Mouse (Mus musculus): Measurements from ENCODE around the gene V1ra8. TPM values are rescaled to one million over a fixed set of nuclear protein-coding genes. Genes with fewer than 3 reads are reported as not detected.
"Not testable (repeated sequence)": the region's sequence is repeated elsewhere in the genome, so short reads cannot be mapped to it uniquely, and the experiment has no call there.

The V1ra8 gene
- not detected in 2 replicates for polyA plus RNA-seq (2016; fragmentation: Nextera tagmentation; extraction: Ambion mirVana)

DNA sequence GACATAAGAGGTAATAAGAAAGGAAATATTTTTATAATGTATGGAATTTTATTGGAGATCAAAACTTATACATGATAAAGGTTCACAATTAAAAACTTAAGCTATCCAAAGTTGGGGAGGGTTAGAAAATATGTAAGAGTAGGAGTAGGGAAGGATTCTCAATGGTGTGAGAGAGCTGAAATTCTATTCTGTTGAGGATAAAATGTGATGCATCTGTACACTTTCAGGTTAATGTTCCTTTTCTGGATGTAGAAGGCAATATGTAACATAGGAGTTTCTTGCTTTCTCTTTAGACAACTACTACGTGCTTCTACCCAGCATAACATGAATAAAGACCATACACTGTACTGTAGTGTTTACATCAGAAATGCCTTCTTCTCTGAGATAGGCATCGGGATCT lies at the start of gene V1ra8:
TSS of gene V1ra8 (plus strand) at position 301 of the 400 bp plus-strand sequence.
- DNase-seq (ENCODE audit: low spot score); H3K36me3 ChIP-seq; H3K4me1 ChIP-seq (replicated peaks); H3K4me3 ChIP-seq; H3K27me3 ChIP-seq (ENCODE audit: insufficient read depth, poor library complexity, severe bottlenecking); H3K9me3 ChIP-seq; H3K27ac ChIP-seq: not testable (repeated sequence)
- WGBS, result 87% methylated on average over 2 of the region's 2 CpGs

GRCm38 (mm10) chr6:90160139-90160538 lies 42.5 kb upstream of the V1ra8 start:
- 84% methylated on average over 3 of the region's 3 CpGs for WGBS
- H3K27ac ChIP-seq, result no peak overlapping the region

DNA sequence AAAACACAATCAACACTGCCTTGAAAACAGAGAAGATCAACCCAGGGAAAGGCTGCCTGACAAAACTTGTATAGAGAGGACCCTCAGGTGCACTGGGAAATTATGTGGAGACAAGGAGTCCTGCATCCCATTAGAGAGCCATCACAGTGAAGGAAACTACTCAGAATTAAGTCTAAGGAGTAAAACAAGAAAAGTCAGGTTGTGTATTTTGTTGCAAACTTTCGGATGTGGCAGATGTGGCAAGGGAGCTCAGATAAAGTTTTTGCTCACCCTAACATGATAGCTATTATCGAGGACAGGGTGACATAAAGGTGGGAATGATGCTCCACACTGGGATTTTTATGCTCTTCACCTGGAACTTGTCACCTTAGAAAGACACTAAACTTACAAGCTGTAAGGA lies 28.1 kb upstream of the V1ra8 start, which contains the start of gene Vmn1r52:
TSS of gene Vmn1r52 (plus strand) at position 301 of the 400 bp plus-strand sequence.
- no peak within 1 kb of the TSS for H3K4me3 ChIP-seq
- no peaks in the 10 kb centered on the region for H3K36me3 ChIP-seq
- 0 out of 2 replicates have a peak, but pooled peaks cover 2% of the 10 kb centered on the region for H3K9me3 ChIP-seq
- H3K4me1 ChIP-seq (replicated peaks), result no peaks in the 10 kb centered on the region
- 77% methylated on average over 2 of the region's 2 CpGs for WGBS
- no peak within 1 kb of the TSS for H3K27ac ChIP-seq
- no peaks in the 10 kb centered on the region for H3K27me3 ChIP-seq (ENCODE audit: insufficient read depth, poor library complexity, severe bottlenecking)
- no peak for DNase-seq (ENCODE audit: low spot score)

More at GRCm38 (mm10) chr6:90160139-90160538, 42.5 kb upstream of the V1ra8 start:
- Histone ChIP-seq H3K36me3 (no peaks in the 10 kb centered on the region), H3K4me3 (no peak overlapping the region), H3K9me3 (0 out of 2 replicates have a peak, but pooled peaks cover 6% of the 10 kb centered on the region), H3K4me1 (replicated peaks) (no peaks in the 10 kb centered on the region), H3K27me3 (ENCODE audit: insufficient read depth, poor library complexity, severe bottlenecking) (no peaks in the 10 kb centered on the region)
- no peak for DNase-seq (ENCODE audit: low spot score)

- WGBS, result 89% methylated on average over 1 of the region's 1 CpGs
- H3K27me3 ChIP-seq (ENCODE audit: insufficient read depth, poor library complexity, severe bottlenecking), result no peaks in the 10 kb centered on the region
- no peaks in the 10 kb centered on the region for H3K4me1 ChIP-seq (replicated peaks)
- H3K36me3 ChIP-seq, result no peaks in the 10 kb centered on the region
- no peak for DNase-seq (ENCODE audit: low spot score)
- peaks cover 18% of the 10 kb centered on the region; the same call in 1 of the 2 replicates for H3K9me3 ChIP-seq
- H3K27ac ChIP-seq, result no peak within 1 kb of the TSS
- H3K4me3 ChIP-seq, result no peak within 1 kb of the TSS
These were observed 21.7 kb downstream of the V1ra8 start, which contains the start of gene Vmn1r53 for GRCm38 (mm10) chr6:90224338-90224737. Vmn1r53 (minus strand) TSS chr6:90224438.

GRCm38 (mm10) chr6:90232114-90232513 lies 29.5 kb downstream of the V1ra8 start:
- not testable (repeated sequence) for DNase-seq (ENCODE audit: low spot score)
- WGBS, result 90% methylated on average over 4 of the region's 4 CpGs
- peaks cover 25% of the 10 kb centered on the region for H3K9me3 ChIP-seq

DNA sequence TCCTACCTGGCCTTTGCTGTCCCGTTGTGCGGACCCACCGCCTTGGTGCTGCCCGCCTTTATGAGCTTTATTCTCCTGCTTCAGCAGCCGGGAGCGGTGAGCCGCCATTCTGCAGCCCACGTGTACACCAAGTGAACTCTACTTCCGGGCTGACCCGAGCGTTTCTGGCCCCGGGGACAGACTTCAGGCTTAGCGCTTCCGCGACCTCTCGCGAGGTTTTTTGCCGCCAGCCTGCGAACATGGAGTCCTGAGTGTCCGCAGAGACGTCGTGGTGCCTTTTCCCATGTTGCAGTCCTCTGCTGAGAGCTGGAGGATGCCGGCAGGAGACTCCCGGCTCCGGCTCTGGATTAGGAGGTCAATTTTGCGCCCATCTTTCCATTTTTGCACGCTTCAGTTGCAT lies 30.1 kb downstream of the V1ra8 start:
- H3K36me3 ChIP-seq, result no peaks in the 10 kb centered on the region
- H3K4me3 ChIP-seq, result no peak overlapping the region
- H3K4me1 ChIP-seq (replicated peaks), result no peaks in the 10 kb centered on the region
- H3K27me3 ChIP-seq (ENCODE audit: insufficient read depth, poor library complexity, severe bottlenecking), result no peaks in the 10 kb centered on the region
- no peak for DNase-seq (ENCODE audit: low spot score)
- WGBS, result 65% methylated on average over 27 of the region's 27 CpGs
- no peak overlapping the region for H3K27ac ChIP-seq
- peaks cover 25% of the 10 kb centered on the region for H3K9me3 ChIP-seq

More at GRCm38 (mm10) chr6:90232114-90232513, 29.5 kb downstream of the V1ra8 start:
- H3K36me3 ChIP-seq; H3K4me3 ChIP-seq; H3K27ac ChIP-seq; H3K27me3 ChIP-seq (ENCODE audit: insufficient read depth, poor library complexity, severe bottlenecking); H3K4me1 ChIP-seq (replicated peaks): not testable (repeated sequence)

DNA sequence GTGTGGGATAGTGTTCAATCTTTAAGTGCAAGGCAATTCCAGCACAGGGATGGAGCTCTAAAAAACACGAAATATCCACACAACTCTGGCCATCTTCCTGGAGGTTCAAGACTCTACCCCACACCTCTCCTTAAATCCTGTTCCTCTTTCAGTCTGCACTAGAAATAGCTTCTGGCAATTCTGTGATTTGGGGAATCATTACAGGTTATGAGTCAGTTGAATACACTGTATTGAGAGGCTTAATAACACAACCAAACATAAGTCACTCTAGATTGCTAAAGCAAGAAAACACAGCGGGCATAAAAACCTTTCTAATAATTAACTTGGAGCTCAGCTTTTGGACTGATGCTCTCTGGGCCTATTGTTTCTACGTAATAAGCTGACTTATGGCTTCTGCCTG lies 41.4 kb downstream of the V1ra8 start:
- Histone ChIP-seq H3K4me3 (no peak overlapping the region), H3K4me1 (replicated peaks) (no peaks in the 10 kb centered on the region), H3K9me3 (no peaks in the 10 kb centered on the region), H3K27ac (no peak overlapping the region), H3K36me3 (no peaks in the 10 kb centered on the region), H3K27me3 (ENCODE audit: insufficient read depth, poor library complexity, severe bottlenecking) (no peaks in the 10 kb centered on the region)
- WGBS, result 84% methylated on average over 3 of the region's 3 CpGs
- DNase-seq (ENCODE audit: low spot score), result no peak

- no peak for DNase-seq (ENCODE audit: low spot score)
These were observed 43.4 kb downstream of the V1ra8 start, which contains the start of gene Vmn1r54 for GRCm38 (mm10) chr6:90246000-90246399. Vmn1r54 (plus strand) TSS chr6:90246300.

More at GRCm38 (mm10) chr6:90246000-90246399, 43.4 kb downstream of the V1ra8 start, which contains the start of gene Vmn1r54:
- H3K4me1 ChIP-seq (replicated peaks), result no peaks in the 10 kb centered on the region
- WGBS, result 71% methylated on average over 1 of the region's 1 CpGs
- no peak within 1 kb of the TSS for H3K4me3 ChIP-seq
- H3K36me3 ChIP-seq, result no peaks in the 10 kb centered on the region
- H3K27ac ChIP-seq, result no peak within 1 kb of the TSS
- H3K27me3 ChIP-seq (ENCODE audit: insufficient read depth, poor library complexity, severe bottlenecking), result no peaks in the 10 kb centered on the region
- H3K9me3 ChIP-seq, result no peaks in the 10 kb centered on the region

Other genes with a start within 250 kb of the V1ra8 start
- gene Vmn1r46, start 233.5 kb upstream of the V1ra8 start, polyA plus RNA-seq (2016; fragmentation: Nextera tagmentation; extraction: Ambion mirVana), result not detected in 2 replicates
- gene Vmn1r47, start 186.6 kb upstream of the V1ra8 start, polyA plus RNA-seq (2016; fragmentation: Nextera tagmentation; extraction: Ambion mirVana), result not detected in 2 replicates
- not detected in 2 replicates for gene Vmn1r48, start 166.0 kb upstream of the V1ra8 start, polyA plus RNA-seq (2016; fragmentation: Nextera tagmentation; extraction: Ambion mirVana)
- not detected in 2 replicates for gene Vmn1r49, start 124.3 kb upstream of the V1ra8 start, polyA plus RNA-seq (2016; fragmentation: Nextera tagmentation; extraction: Ambion mirVana)
- gene Vmn1r50, start 101.4 kb upstream of the V1ra8 start, polyA plus RNA-seq (2016; fragmentation: Nextera tagmentation; extraction: Ambion mirVana), result not detected in 2 replicates
- gene Vmn1r51, start 80.2 kb upstream of the V1ra8 start, polyA plus RNA-seq (2016; fragmentation: Nextera tagmentation; extraction: Ambion mirVana), result not detected in 2 replicates
- not detected in 2 replicates for gene Vmn1r52, start 28.0 kb upstream of the V1ra8 start, polyA plus RNA-seq (2016; fragmentation: Nextera tagmentation; extraction: Ambion mirVana)
- not detected in 2 replicates for gene Vmn1r53, start 21.6 kb downstream of the V1ra8 start, polyA plus RNA-seq (2016; fragmentation: Nextera tagmentation; extraction: Ambion mirVana)
- gene Vmn1r54, start 43.5 kb downstream of the V1ra8 start, polyA plus RNA-seq (2016; fragmentation: Nextera tagmentation; extraction: Ambion mirVana), result not detected in 2 replicates
- not detected in 2 replicates for gene BC048671, start 98.4 kb downstream of the V1ra8 start, polyA plus RNA-seq (2016; fragmentation: Nextera tagmentation; extraction: Ambion mirVana)
- gene Chst13, start 122.4 kb downstream of the V1ra8 start, polyA plus RNA-seq (2016; fragmentation: Nextera tagmentation; extraction: Ambion mirVana), result not detected in 2 replicates
- not detected in 2 replicates for gene Uroc1, start 130.5 kb downstream of the V1ra8 start, polyA plus RNA-seq (2016; fragmentation: Nextera tagmentation; extraction: Ambion mirVana)
- 5.8 and 8.4 TPM in 2 replicates for gene Zxdc, start 166.7 kb downstream of the V1ra8 start, polyA plus RNA-seq (2016; fragmentation: Nextera tagmentation; extraction: Ambion mirVana)
- 1.2 and 2.0 TPM in 2 replicates for gene Cfap100, start 226.0 kb downstream of the V1ra8 start, polyA plus RNA-seq (2016; fragmentation: Nextera tagmentation; extraction: Ambion mirVana)

Measured in hindbrain, embryonic 10.5 days (tissue).